Mouse (Mus musculus): ENCODE measurements at regions not wholly inside any gene's neighbourhood (a gene's known extent, or its start where the extent isn't known, plus 50 kb on each side); places are given as distances from the start of the nearest gene placed in this dataset.

DNA sequence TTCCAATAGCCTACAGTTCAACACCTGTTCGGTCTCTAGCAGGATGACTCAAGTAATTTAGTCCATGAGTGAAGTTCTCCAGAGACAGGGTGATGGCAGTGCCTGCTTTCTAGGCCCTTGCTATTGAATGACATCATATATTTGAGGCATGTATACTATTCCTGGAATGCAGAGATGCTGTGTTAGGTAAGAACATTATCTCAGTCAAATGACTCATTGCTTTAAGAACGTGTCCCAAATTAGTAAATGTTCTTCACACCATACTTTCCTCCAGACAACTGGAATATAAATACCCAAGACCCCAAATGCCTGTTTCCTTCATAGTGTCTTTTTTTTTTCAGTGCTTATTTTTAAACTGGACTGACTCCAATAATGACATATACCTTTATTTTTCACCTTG is 1018.3 kb downstream of the Slc16a7 start:
- Histone ChIP-seq H3K27ac (ENCODE audit: insufficient read depth, low read depth, low read length) (no peak overlapping the region), H3K36me3 (ENCODE audit: control insufficient read depth, insufficient read depth, low read length) (no peaks in the 10 kb centered on the region), H3K27me3 (replicated peaks; ENCODE audit: control insufficient read depth, insufficient read depth, low read length) (no peaks in the 10 kb centered on the region), H3K4me3 (ENCODE audit: insufficient read depth, low read depth, low read length) (no peak overlapping the region), H3K4me1 (ENCODE audit: control insufficient read depth, insufficient read depth, low read length) (no peaks in the 10 kb centered on the region)
- DNase-seq: no peak
- 70% methylated on average over 2 of the region's 2 CpGs for WGBS
- TF ChIP-seq CTCF (conservative IDR thresholded peaks at IDR 0.05; ENCODE audit: insufficient read depth, insufficient read length, low read depth, low read length): no peak
- TF ChIP-seq POLR2A (IDR thresholded peaks at IDR 0.05; ENCODE audit: low read depth, low read length): no peak

- Histone ChIP-seq H3K4me3 (ENCODE audit: insufficient read depth, low read depth, low read length) (no peak overlapping the region), H3K4me1 (ENCODE audit: control insufficient read depth, insufficient read depth, low read length) (no peaks in the 10 kb centered on the region), H3K27ac (ENCODE audit: insufficient read depth, low read depth, low read length) (no peak overlapping the region), H3K27me3 (replicated peaks; ENCODE audit: control insufficient read depth, insufficient read depth, low read length) (no peaks in the 10 kb centered on the region), H3K36me3 (ENCODE audit: control insufficient read depth, insufficient read depth, low read length) (no peaks in the 10 kb centered on the region)
- TF ChIP-seq CTCF (conservative IDR thresholded peaks at IDR 0.05; ENCODE audit: insufficient read depth, insufficient read length, low read depth, low read length) (no peak), POLR2A (IDR thresholded peaks at IDR 0.05; ENCODE audit: low read depth, low read length) (no peak)
- 70% methylated on average over 2 of the region's 2 CpGs for WGBS
- DNase-seq: no peak
These were observed 986.6 kb downstream of the Slc16a7 start for GRCm38 (mm10) chr10:124402647-124403046.

DNA sequence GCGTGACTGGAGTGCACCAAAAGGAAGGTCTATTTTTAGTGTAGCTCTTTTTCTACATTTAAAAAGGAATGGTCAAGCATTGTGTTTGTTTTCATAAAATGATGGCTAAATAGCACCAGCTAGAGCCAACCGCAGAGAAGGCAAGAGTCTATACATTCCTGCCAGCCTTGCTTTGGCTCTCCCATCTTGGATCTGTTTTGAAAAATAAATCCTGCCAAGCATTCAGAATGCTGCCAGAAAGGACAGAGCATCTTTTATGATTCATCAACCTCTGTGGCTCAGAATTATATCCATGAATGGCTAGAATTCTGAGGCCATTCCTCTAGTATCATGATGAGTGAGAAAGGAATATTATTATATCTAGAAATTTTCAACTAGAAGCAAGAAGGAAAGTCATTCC is 979.6 kb downstream of the Slc16a7 start:
- Histone ChIP-seq H3K4me1 (ENCODE audit: control insufficient read depth, insufficient read depth, low read length) (no peaks in the 10 kb centered on the region), H3K27ac (ENCODE audit: insufficient read depth, low read depth, low read length) (no peak overlapping the region), H3K4me3 (ENCODE audit: insufficient read depth, low read depth, low read length) (no peak overlapping the region), H3K36me3 (ENCODE audit: control insufficient read depth, insufficient read depth, low read length) (no peaks in the 10 kb centered on the region), H3K27me3 (replicated peaks; ENCODE audit: control insufficient read depth, insufficient read depth, low read length) (no peaks in the 10 kb centered on the region)
- 61% methylated on average over 2 of the region's 2 CpGs for WGBS
- no peak for TF ChIP-seq POLR2A (IDR thresholded peaks at IDR 0.05; ENCODE audit: low read depth, low read length)
- TF ChIP-seq CTCF (conservative IDR thresholded peaks at IDR 0.05; ENCODE audit: insufficient read depth, insufficient read length, low read depth, low read length): no peak
- no peak for DNase-seq

GRCm38 (mm10) chr10:124416531-124416930 is 972.7 kb downstream of the Slc16a7 start:
- no peaks in the 10 kb centered on the region for H3K27me3 ChIP-seq (replicated peaks; ENCODE audit: control insufficient read depth, insufficient read depth, low read length)
- 75% methylated on average over 6 of the region's 6 CpGs for whole genome bisulfite sequencing
- H3K4me3 ChIP-seq (ENCODE audit: insufficient read depth, low read depth, low read length): no peak overlapping the region
- TF ChIP-seq CTCF (conservative IDR thresholded peaks at IDR 0.05; ENCODE audit: insufficient read depth, insufficient read length, low read depth, low read length) (no peak), POLR2A (IDR thresholded peaks at IDR 0.05; ENCODE audit: low read depth, low read length) (no peak)
- H3K36me3 ChIP-seq (ENCODE audit: control insufficient read depth, insufficient read depth, low read length): no peaks in the 10 kb centered on the region
- H3K27ac ChIP-seq (ENCODE audit: insufficient read depth, low read depth, low read length): no peak overlapping the region
- no peak for DNase-seq
- no peaks in the 10 kb centered on the region for H3K4me1 ChIP-seq (ENCODE audit: control insufficient read depth, insufficient read depth, low read length)

GRCm38 (mm10) chr10:124423418-124423817 is 965.8 kb downstream of the Slc16a7 start:
- Histone ChIP-seq H3K27ac (ENCODE audit: insufficient read depth, low read depth, low read length) (no peak overlapping the region), H3K4me1 (ENCODE audit: control insufficient read depth, insufficient read depth, low read length) (no peaks in the 10 kb centered on the region), H3K36me3 (ENCODE audit: control insufficient read depth, insufficient read depth, low read length) (no peaks in the 10 kb centered on the region), H3K4me3 (ENCODE audit: insufficient read depth, low read depth, low read length) (no peak overlapping the region), H3K27me3 (replicated peaks; ENCODE audit: control insufficient read depth, insufficient read depth, low read length) (no peaks in the 10 kb centered on the region)
- WGBS: 22% methylated on average over 2 of the region's 2 CpGs
- DNase-seq: no peak
- TF ChIP-seq POLR2A (IDR thresholded peaks at IDR 0.05; ENCODE audit: low read depth, low read length): no peak
- TF ChIP-seq CTCF (conservative IDR thresholded peaks at IDR 0.05; ENCODE audit: insufficient read depth, insufficient read length, low read depth, low read length): no peak
